Mouse (Mus musculus) neutrophil, adult 5-6 weeks (primary cell): Measurements from ENCODE around the gene Pfas. TPM values are rescaled to one million over a fixed set of nuclear protein-coding genes. Genes with fewer than 3 reads are reported as not detected.

Source experiments
- ATAC-seq: fragments of 151-379, 151-347 bp; 2 replicates; pipeline ENCODE4 v1.8.0; 2017; ENCODE audit warnings: mild to moderate bottlenecking, moderate TSS enrichment; ENCODE audit not compliant: insufficient number of reproducible peaks, poor library complexity, low FRiP score, severe bottlenecking; ENCODE audit errors: extremely low read depth
- total RNA-seq: library from RNA; stranded (forward); fragments of 200-1000 nt; gene quantifications from 2 replicates; pipeline ENCODE4 v1.2.3, GENCODE M21; 2017

The Pfas gene
- total RNA-seq: 11.9 and 16.4 TPM in 2 replicates

DNA sequence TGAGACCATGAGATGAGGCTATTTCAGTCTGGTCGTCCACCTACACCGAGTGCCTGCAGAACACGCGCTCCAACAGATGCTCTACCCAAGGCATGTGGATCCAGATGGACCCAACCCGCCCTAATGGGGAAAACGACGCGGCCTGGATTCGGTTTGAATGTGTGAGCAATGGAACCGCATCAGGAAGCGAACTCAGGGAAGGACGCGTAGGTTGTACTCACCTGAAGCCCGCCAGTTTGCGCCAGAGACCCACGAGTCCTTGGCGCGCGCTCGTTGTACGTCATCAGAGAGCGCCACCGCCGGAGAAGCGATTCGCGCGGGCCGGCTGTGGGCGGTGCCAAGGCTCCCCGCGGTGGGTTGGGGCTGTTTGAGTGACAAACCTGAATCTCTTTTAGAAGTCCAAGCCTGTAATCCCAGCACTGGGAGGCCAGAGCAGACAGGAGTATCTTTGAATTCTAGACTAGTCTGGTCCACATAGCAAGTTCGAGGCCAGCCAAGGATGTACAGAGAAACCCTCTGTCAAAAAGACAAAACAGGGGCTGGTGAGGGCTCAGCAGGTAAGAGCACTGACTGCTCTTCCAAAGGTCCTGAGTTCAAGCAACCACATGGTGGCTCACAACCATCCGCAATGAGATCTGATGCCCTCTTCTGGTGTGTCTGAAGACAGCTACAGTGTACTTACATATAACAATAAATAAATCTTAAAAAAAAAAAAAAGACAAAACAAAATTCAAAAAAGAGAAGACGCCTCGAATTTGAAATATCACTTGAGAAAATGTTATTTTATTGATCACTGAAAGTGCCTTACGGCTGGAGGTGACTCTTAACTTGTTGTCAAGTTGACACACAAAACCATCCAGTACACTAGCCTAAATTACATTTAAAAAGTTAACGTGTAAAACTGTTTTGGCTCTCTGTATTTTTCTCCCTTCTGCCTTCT is at the start of gene Pfas:
TSS of gene Pfas (minus strand) at position 279 of the 940 bp plus-strand sequence.
- peak; percentile 80 for ATAC-seq

DNA sequence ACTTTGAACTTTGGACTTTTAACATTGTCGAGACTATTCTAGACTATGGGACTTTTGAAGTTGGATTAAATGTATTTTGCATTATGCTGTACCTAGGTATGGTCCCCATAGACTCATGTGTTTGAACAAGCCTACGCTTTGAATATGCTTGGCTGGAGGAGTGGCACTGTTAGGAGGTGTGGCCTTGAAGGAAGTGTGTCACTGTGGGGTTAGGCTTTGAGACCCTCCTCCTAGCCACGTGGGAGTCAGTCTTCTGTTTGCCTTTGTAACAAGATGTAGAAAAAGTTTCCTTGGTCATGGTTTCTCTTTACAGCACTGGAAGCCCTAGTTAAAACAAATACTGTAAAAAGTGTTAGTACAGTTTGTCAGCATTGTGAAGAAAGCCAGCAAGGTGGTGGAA is 45.6 kb upstream of the Pfas start:
- no peak for ATAC-seq

- no peak for ATAC-seq
Measured at GRCm38 (mm10) chr11:69052824-69053421, 44.7 kb upstream of the Pfas start.

GRCm38 (mm10) chr11:69051771-69052170 is 43.5 kb upstream of the Pfas start:
- ATAC-seq: no peak

DNA sequence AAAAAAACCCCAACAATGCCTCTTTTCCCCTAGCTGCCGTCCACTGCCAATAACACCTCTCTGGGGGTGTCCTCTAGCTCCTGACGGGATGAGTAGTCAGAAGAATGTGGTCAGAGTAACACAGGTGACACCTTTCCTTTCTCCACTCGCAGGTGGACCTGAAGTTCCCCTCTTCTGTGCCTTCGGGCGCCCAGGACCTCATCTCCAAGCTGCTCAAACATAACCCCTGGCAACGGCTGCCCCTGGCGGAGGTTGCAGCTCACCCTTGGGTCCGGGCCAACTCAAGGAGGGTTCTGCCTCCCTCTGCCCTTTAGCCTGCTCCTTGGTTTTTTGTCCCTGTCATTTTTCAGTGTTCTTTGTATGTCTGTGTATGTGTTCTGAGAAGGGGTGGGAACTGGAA is 42.5 kb upstream of the Pfas start:
- no peak for ATAC-seq

GRCm38 (mm10) chr11:69048151-69048550 is 39.9 kb upstream of the Pfas start:
- no peak for ATAC-seq

DNA sequence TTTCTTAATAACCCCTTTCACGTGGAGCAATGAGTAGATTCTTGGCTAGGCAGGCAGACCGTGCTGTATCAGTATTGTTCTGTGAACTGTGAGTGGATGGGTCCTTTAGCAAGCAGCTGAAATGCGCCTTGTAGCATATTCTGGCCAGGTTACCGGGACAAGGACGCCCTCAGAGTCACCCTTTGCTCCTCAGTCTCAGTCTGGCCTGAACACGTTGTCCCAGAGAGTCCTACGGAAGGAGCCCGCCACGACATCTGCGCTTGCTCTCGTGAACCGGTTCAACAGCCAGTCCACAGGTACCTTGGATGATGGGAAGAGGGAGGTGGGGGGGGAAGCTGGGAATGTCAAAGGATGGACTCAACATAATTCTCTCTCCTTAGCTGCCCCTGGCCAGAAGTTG is 39.3 kb upstream of the Pfas start:
- no peak for ATAC-seq

GRCm38 (mm10) chr11:69046395-69046774 is 38.1 kb upstream of the Pfas start:
- no peak for ATAC-seq

- peak; percentile 83 for ATAC-seq
Measured at GRCm38 (mm10) chr11:69045531-69046394, 37.5 kb upstream of the Pfas start, which contains the start of gene Aurkb. Aurkb (plus strand) TSS chr11:69045647.

DNA sequence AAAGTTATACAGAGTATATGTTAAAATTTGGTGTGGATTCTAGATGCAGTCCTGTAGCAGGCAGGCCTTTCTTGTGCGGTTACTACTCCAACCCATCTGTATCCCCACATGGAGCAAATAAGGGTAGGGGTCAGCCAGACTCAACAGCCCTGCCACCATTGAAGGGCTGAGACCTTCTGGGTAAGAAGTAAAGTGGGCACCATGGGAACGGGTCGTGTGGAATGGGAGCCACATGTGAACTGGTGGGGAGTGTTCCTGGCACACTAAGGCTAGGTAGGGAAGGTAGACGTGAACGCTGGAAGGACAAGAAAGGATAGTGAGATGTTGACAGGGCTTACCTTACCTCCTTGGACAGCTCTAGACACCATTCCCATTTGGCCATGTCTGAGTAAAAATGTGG is 29.9 kb upstream of the Pfas start:
- ATAC-seq: no peak

DNA sequence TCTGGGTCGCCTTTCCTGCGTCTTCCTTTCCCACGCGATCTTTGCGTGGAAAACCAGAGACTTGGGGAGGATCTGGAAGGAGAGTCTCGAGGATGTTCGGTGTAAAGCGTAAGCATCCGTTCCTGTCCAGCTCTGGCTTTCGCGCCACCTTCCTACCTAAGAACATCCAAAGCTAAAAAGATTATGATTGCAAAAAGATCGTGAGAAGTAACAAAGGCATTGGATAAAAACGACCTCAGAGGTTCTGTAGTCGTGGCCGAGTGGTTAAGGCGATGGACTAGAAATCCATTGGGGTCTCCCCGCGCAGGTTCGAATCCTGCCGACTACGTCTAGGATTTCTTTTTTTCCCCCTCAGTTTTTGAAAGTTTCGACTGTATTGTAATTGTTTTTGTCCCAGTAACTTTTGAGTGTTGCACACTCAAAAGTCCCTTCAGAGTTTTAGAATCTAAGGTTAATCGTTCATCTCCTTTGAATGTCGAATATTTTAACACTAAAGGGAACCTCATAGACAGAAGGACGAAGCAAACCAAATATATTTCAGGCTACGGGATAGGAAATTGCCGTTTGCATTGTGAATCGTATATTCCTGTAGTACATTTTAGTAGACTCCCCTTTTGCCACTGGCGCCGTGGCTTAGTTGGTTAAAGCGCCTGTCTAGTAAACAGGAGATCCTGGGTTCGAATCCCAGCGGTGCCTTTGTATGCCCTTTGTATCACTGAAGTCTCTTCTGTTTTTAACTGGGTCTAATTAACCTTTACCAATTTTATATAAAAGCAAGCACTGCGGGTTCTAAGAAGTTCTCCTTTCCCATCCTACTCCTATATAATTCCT is 29.2 kb upstream of the Pfas start:
- ATAC-seq: no peak

DNA sequence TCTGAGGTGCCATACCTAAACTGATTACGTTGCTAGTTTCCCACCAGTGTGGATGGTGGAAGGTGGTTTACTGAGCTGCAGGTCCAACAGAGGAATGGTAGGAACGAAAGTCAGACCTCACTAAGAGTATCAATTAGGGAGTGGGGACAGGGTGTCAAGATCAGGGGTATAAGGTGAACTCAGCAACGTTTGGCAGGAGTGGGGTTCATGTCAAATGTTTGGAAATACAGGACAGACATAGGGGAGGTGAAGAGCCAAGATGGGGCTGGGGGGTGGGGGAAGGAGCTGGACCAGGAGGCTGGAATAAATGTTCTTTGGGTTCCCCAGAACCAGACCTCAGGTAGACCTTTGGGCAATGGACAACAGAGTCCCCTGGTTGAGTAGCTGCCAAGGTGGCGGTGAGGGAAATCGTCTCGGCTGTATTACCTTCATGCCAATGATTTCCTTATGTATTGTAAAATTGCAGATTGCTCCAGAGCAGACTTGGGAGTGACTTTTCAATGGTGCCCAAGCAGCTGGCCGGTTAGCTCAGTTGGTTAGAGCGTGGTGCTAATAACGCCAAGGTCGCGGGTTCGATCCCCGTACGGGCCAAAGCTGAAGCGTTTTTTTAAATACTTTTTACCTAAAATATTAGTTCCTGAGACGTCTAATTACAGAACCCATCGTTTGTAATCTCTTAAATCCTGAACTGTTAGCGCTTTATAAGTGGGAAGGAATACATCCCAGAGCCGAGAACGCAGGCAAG is 28.4 kb upstream of the Pfas start:
- ATAC-seq: no peak

GRCm38 (mm10) chr11:69035849-69036248 is 27.6 kb upstream of the Pfas start:
- ATAC-seq: peak; percentile 56; the same call in 1 of the 2 replicates

- ATAC-seq: no peak
Measured at GRCm38 (mm10) chr11:69035411-69035810, 27.2 kb upstream of the Pfas start.

- ATAC-seq: no peak
Measured at GRCm38 (mm10) chr11:69034585-69034984, 26.3 kb upstream of the Pfas start.

- no peak for ATAC-seq
Measured at GRCm38 (mm10) chr11:69033552-69033951, 25.3 kb upstream of the Pfas start.

GRCm38 (mm10) chr11:69028805-69029204 is 20.5 kb upstream of the Pfas start:
- no peak for ATAC-seq

DNA sequence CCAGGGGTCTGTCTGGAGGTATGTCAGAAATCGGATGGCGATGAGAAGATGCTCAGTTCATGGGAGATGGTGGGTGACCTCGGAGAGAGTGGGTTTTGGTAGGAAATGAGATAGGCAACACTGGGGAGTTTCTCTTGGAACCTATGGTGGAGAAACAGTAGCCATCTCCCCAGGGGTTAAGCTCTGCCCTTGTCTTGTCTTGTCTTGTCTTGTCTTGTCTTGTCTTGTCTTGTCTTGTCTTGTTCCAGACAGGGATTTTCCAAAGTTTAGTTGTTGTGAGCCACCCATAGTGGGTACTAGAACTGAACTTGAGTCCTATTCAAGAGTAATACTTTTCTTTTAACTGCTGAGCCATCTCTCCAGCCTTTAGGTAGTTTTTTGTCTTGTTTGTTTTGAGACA is 18.3 kb upstream of the Pfas start:
- no peak for ATAC-seq
